Mouse (Mus musculus): Measurements from ENCODE around the gene Upf2. TPM values are rescaled to one million over a fixed set of nuclear protein-coding genes. Genes with fewer than 3 reads are reported as not detected.
A peak's percentile ranks its signal among the peaks of the same experiment; 100 is the strongest.

The Upf2 gene
- total and polyA plus RNA-seq, 2 experiments from 2014 or later, result 5.9 to 13.2 TPM

DNA sequence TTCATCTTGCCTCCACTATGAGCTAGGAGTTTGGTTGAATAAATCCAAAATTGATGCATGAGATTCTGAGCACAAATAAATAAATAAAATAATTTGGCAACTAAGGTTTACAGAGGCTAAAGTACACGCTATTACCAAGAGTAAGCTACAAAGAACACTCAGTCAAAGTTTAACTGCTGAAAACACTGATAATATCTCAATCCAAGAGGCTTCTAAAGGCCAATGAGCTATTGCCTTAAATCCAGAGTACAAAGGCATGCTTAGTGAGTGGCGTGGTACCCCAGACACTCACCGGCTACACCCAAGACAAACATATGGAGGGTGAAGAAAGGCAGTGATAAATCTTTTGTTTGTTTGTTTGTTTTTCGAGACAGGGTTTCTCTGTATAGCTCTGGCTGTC is 14.7 kb upstream of the Upf2 start:
- Histone ChIP-seq H3K4me3 (ENCODE audit: low read depth, low read length) (no peak overlapping the region), H3K36me3 (ENCODE audit: insufficient read depth, low read length) (no peaks in the 10 kb centered on the region), H3K27me3 (ENCODE audit: insufficient read depth, low read length) (no peaks in the 10 kb centered on the region), H3K9ac (replicated peaks; ENCODE audit: low read length, poor library complexity, severe bottlenecking) (no peak overlapping the region), H3K27ac (ENCODE audit: low read depth, low read length) (no peak overlapping the region), H3K4me1 (ENCODE audit: insufficient read depth, low read length) (no peaks in the 10 kb centered on the region), H3K9me3 (ENCODE audit: low read length) (no peaks in the 10 kb centered on the region), H3K4me2 (ENCODE audit: low read depth, low read length, poor library complexity, severe bottlenecking) (no peak overlapping the region)
- ATAC-seq (ENCODE audit: low FRiP score) (no peak), DNase-seq (ENCODE audit: low spot score) (no peak)
- WGBS, result 93% methylated on average over 4 of the region's 4 CpGs
- TF ChIP-seq CTCF (IDR thresholded peaks at IDR 0.05), result no peak

DNA sequence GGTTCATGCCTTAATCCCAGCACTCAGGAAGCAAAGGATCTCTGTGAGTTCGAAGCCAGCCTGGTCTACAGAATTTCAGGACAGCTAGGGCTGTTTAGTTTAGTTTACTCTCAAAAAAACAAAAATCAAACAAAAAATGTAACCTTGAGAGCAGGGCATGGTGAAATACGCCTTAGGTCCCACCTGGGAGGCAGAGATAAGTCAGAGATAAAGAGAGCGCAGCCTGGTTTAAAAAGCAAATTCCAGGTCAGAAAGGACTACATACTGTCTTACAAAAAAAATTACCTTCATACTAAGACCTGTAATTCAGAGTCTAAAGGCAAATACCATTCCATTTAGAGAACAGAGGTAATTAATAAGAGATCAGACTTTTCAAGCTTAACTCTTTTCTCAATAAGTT is 11.9 kb upstream of the Upf2 start:
- H3K4me2 ChIP-seq (ENCODE audit: low read depth, low read length, poor library complexity, severe bottlenecking), result no peak overlapping the region
- ATAC-seq (ENCODE audit: low FRiP score), result no peak
- no peak overlapping the region for H3K4me3 ChIP-seq (ENCODE audit: low read depth, low read length)
- H3K4me1 ChIP-seq (ENCODE audit: insufficient read depth, low read length), result no peaks in the 10 kb centered on the region
- no peak overlapping the region for H3K27ac ChIP-seq (ENCODE audit: low read depth, low read length)
- H3K36me3 ChIP-seq (ENCODE audit: insufficient read depth, low read length), result no peaks in the 10 kb centered on the region
- no peaks in the 10 kb centered on the region for H3K27me3 ChIP-seq (ENCODE audit: insufficient read depth, low read length)
- 93% methylated on average over 3 of the region's 3 CpGs for WGBS
- no peak overlapping the region for H3K9ac ChIP-seq (replicated peaks; ENCODE audit: low read length, poor library complexity, severe bottlenecking)
- no peak for DNase-seq (ENCODE audit: low spot score)
- H3K9me3 ChIP-seq (ENCODE audit: low read length), result no peaks in the 10 kb centered on the region
- no peak for TF ChIP-seq CTCF (IDR thresholded peaks at IDR 0.05)

DNA sequence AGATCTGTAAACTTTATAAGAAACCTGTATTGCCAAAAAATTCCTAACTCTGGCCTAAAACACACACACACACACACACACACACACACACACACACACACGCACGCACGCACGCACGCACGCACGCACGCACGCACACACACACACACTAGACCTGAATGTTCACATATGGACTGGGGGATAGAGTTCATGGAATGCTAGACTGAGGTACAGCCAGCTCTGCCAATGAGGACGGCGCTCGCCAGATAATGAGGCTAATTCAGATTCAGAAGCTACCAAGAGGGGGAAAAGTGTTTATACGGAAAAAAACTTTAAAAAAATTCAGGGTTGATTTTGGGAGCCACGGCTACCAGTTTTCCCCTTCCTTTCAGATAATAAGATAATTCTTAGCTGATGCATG is 11.4 kb upstream of the Upf2 start:
- Histone ChIP-seq H3K4me3 (ENCODE audit: low read depth, low read length) (no peak overlapping the region), H3K27me3 (ENCODE audit: insufficient read depth, low read length) (no peaks in the 10 kb centered on the region), H3K4me1 (ENCODE audit: insufficient read depth, low read length) (no peaks in the 10 kb centered on the region), H3K9ac (replicated peaks; ENCODE audit: low read length, poor library complexity, severe bottlenecking) (no peak overlapping the region), H3K36me3 (ENCODE audit: insufficient read depth, low read length) (no peaks in the 10 kb centered on the region), H3K4me2 (ENCODE audit: low read depth, low read length, poor library complexity, severe bottlenecking) (no peak overlapping the region), H3K27ac (ENCODE audit: low read depth, low read length) (no peak overlapping the region), H3K9me3 (ENCODE audit: low read length) (no peaks in the 10 kb centered on the region)
- no peak for TF ChIP-seq CTCF (IDR thresholded peaks at IDR 0.05)
- DNase-seq (ENCODE audit: low spot score) (no peak), ATAC-seq (ENCODE audit: low FRiP score) (no peak)
- WGBS, result 89% methylated on average over 14 of the region's 14 CpGs

DNA sequence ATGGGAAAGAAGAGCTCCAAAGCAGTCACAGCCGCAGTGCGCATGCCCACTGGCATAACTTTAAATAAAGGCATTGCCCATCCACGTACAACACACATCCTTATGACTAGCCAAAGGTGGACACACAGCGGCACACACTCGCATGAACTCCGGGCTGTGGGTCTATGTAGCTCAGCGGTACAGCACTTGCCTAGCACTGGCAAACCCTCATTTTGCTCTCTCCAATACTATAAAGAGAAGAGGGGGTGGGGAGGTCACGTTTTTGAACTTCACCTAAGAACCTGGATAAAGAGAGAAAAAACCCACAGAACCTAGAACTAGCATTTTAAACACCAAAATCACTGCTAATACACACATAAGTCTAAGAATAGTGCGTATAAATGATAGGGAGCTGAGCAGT is 10.3 kb upstream of the Upf2 start:
- Histone ChIP-seq H3K9me3 (ENCODE audit: low read length) (no peaks in the 10 kb centered on the region), H3K27me3 (ENCODE audit: insufficient read depth, low read length) (no peaks in the 10 kb centered on the region), H3K27ac (ENCODE audit: low read depth, low read length) (no peak overlapping the region), H3K4me2 (ENCODE audit: low read depth, low read length, poor library complexity, severe bottlenecking) (no peak overlapping the region), H3K36me3 (ENCODE audit: insufficient read depth, low read length) (no peaks in the 10 kb centered on the region), H3K9ac (replicated peaks; ENCODE audit: low read length, poor library complexity, severe bottlenecking) (no peak overlapping the region), H3K4me1 (ENCODE audit: insufficient read depth, low read length) (no peaks in the 10 kb centered on the region), H3K4me3 (ENCODE audit: low read depth, low read length) (no peak overlapping the region)
- no peak for TF ChIP-seq CTCF (IDR thresholded peaks at IDR 0.05)
- DNase-seq (ENCODE audit: low spot score), result no peak
- ATAC-seq (ENCODE audit: low FRiP score), result no peak
- 94% methylated on average over 9 of the region's 9 CpGs for WGBS

DNA sequence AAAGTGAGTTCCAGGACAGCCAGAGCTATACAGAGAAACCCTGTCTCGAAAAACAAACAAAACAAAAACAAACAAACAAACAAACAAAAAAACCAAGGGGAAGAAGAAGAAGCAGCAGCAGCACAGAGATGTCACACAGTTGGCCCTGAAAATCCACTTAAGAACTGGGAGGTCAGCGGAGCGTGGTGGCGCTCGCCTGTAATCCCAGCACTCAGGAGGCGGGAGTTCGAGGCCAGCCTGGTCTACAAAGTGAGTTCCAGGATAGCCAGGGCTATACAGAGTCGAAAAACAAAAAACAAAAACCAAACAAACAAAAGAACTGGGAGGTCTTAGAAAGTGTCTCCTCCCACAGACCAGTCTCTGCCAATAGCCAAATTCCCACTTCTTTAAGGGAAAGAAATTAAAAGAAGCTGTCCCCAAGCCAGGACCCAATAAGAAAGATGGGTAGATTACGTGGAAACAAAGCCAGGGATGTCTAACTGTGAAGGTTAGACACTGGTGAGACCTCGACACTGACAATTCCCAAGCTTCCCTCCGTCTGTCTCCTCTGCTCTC is 9.3 kb upstream of the Upf2 start:
- WGBS, result 60% methylated on average over 11 of the region's 11 CpGs
- peak overlapping the region; percentile 48 for H3K4me3 ChIP-seq (ENCODE audit: low read depth, low read length)

GRCm38 (mm10) chr2:5942416-5943032 is 8.7 kb upstream of the Upf2 start, which contains the start of gene Dhtkd1:
Dhtkd1 (minus strand) TSS chr2:5942792.
- Histone ChIP-seq H3K36me3 (ENCODE audit: insufficient read depth, low read length) (no peaks in the 10 kb centered on the region), H3K4me3 (ENCODE audit: low read depth, low read length) (peak within 1 kb of the TSS; percentile 48), H3K27me3 (ENCODE audit: insufficient read depth, low read length) (no peaks in the 10 kb centered on the region), H3K9me3 (ENCODE audit: low read length) (no peaks in the 10 kb centered on the region), H3K4me1 (ENCODE audit: insufficient read depth, low read length) (no peaks in the 10 kb centered on the region), H3K27ac (ENCODE audit: low read depth, low read length) (peak within 1 kb of the TSS; percentile 52), H3K4me2 (ENCODE audit: low read depth, low read length, poor library complexity, severe bottlenecking) (peak within 1 kb of the TSS; percentile 68), H3K9ac (replicated peaks; ENCODE audit: low read length, poor library complexity, severe bottlenecking) (peak within 1 kb of the TSS; percentile 58)
- peak; percentile 56 for TF ChIP-seq CTCF (IDR thresholded peaks at IDR 0.05)
- WGBS, result under 1% methylated on average over 36 of the region's 36 CpGs
- ATAC-seq (ENCODE audit: low FRiP score), result peak; percentile 98
- DNase-seq (ENCODE audit: low spot score), result peak; percentile 85

More for the DNA sequence above, 9.3 kb upstream of the Upf2 start:
- no peak for TF ChIP-seq CTCF (IDR thresholded peaks at IDR 0.05)
- Histone ChIP-seq H3K4me1 (ENCODE audit: insufficient read depth, low read length) (no peaks in the 10 kb centered on the region), H3K9me3 (ENCODE audit: low read length) (no peaks in the 10 kb centered on the region), H3K36me3 (ENCODE audit: insufficient read depth, low read length) (no peaks in the 10 kb centered on the region), H3K27ac (ENCODE audit: low read depth, low read length) (peak overlapping the region; percentile 52), H3K27me3 (ENCODE audit: insufficient read depth, low read length) (no peaks in the 10 kb centered on the region), H3K4me2 (ENCODE audit: low read depth, low read length, poor library complexity, severe bottlenecking) (peak overlapping the region; percentile 68), H3K9ac (replicated peaks; ENCODE audit: low read length, poor library complexity, severe bottlenecking) (peak overlapping the region; percentile 58)
- DNase-seq (ENCODE audit: low spot score), result peak; percentile 1
- ATAC-seq (ENCODE audit: low FRiP score), result 0 out of 2 replicates have a peak, but pooled peaks have one; percentile 25
